Mouse (Mus musculus): Measurements from ENCODE around the gene Gm10139.
"Not testable (repeated sequence)": the region's sequence is repeated elsewhere in the genome, so short reads cannot be mapped to it uniquely, and the experiment has no call there.

Gene Gm10139

DNA sequence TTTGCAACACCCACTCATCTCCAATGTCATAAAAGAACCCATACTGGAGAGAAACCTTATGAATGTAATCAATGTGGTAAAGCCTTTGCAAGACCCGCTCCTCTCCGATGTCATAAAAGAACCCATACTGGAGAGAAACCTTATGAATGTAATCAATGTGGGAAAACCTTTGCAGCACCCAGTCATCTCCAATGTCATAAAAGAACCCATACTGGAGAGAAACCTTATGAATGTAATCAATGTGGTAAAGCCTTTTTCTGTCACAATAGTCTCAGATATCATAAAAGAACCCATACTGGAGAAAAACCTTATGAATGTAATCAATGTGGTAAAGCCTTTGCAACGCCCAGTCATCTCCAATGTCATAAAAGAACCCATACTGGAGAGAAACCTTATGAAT lies at the start of gene Gm10139:
Gene Gm10139 (plus strand): TSS at position 301 of the 400 bp plus-strand sequence.
- DNase-seq (ENCODE audit: low read depth, low spot score): not testable (repeated sequence)

DNA sequence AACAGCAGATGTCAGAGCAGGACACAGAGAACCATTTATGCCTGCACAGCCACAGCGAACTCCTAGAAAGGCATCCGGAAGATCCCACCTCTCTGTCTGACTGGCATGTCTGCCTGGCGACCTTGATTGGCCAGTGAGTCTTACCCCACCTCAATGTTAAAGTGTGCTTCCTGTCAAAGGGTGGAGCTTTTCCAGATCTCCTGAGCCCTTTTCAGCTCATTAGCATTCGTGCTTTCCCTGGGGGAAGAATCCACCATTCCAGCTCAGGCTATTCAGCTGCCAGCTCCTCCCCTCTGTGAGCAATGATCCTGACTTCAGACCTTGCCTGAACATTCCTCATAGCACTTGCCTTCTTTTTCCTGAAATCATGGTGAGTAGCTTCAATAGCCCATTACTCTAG lies 45.2 kb downstream of the Gm10139 start:
- not testable (repeated sequence) for DNase-seq (ENCODE audit: low read depth, low spot score)

Measured in brain, embryonic 18.5 days (tissue).